Mouse (Mus musculus): Measurements from ENCODE around the gene Gm47995.
"Not testable (repeated sequence)": the region's sequence is repeated elsewhere in the genome, so short reads cannot be mapped to it uniquely, and the experiment has no call there.

Gm47995 gene

DNA sequence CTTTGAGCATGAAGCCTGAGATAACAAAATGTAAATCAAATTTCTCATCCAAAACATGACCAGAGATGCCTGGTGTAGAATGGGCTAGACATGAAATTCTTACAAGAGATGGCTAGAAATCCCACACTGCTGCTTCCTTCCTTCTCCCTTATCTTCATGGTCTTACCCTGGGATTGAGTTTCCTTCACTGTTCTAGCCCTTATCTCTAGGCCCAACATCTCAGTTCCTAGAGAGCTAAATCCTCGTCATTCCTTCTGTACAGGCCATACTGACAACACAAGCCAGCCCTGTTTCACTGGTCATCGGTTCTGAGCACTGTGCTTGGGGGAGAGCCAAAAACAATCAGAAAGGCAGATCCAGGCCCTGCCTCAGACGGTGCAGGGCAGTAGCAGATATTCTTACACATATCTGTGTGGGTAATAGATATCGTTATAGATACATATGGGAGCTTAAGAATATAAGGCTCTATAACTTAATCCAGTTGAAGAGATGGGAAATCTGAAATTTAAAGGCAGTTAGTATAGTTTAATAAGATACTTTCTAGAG lies 11.3 kb upstream of the Gm47995 start:
- DNase-seq: not testable (repeated sequence)

DNA sequence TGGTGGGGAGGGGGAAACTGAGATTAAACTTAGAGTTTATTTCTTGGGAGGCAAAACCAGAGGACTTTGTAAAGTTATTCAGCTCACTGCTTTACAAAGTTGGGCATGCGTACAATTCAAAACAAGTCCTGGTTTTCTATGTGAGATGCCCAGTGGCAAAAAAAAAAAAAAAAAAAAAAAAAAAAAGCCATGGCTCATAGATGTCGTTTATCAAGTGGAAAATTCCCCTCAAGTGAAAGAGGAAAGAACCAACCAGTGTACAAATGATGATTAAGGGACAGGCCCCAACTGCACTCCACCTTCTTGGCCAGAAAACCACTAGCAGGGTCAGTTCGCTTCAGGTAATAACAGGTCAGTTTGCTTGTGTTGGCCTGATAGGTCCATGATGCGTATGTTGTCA lies 9.8 kb upstream of the Gm47995 start:
- DNase-seq: no peak

DNA sequence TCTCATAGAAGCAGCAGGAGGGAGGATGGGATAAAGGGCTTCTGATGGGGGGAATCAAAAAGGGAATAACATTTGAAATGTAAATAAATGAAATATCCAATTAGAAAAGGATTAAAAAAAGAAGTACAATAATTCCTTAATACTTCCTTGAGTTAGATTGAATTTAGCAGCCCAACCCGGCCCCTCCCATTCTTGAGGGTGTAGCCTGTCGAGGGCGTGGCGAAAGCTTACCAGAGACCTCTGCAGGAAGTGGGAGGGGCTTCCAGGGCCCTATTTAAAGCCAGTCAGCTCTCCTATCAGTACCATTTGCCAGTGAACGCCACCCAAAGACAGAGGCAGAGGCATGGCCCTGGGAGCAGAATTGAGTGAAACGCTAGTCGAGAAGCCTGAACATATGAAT lies 6.2 kb upstream of the Gm47995 start, which contains the start of gene Gm8947:
TSS of gene Gm8947 (plus strand) at position 302 of the 400 bp plus-strand sequence.
- not testable (repeated sequence) for DNase-seq

DNA sequence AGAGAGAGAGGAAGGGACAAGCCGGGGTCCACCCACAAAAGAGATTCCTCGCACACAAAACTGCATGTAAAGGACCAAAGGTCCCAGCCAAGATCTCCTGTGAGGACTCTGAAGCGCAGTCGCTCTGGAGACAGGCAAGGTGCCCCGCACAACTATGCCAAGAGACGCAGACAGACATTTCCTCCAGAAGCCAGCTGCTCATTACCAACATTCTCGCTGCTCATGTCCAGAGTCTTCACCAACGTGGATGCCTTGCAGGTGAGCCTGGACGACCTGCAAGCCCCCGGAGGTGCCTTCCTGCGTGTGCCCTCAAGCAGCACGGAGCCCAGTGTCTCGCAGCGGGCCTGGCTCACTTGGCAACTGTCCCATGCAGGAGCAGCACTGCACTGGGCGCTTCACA lies 5.5 kb upstream of the Gm47995 start:
- not testable (repeated sequence) for DNase-seq

DNA sequence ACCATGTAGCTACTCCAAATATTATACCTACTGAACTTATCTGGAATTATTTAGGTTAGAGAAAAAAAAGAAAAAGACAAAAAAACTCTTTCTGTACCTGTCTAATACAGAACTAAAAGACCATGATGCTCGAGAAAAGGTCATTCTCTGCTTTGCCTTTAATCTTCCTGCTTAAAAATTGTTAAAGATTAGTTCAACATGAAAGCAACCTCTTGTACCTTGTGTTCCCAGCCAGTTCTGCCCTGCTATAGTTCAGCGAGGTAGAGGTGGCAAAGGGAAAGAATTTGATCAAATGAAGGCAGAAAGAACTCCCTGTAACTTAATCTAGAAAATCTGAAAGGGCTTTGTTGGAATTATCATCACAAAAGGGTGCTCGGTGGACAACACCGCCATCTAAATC lies 2.3 kb upstream of the Gm47995 start:
- DNase-seq: not testable (repeated sequence)

DNA sequence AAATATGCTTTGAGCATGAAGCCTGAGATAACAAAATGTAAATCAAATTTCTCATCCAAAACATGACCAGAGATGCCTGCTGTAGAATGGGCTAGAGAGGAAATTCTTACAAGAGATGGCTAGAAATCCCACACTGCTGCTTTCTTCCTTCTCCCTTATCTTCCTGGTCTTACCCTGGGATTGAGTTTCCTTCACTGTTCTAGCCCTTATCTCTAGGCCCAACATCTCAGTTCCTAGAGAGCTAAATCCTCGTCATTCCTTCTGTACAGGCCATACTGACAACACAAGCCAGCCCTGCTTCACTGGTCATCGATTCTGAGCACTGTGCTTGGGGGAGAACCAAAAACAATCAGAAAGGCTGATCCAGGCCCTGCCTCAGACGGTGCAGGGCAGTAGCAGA lies 1.6 kb upstream of the Gm47995 start:
- not testable (repeated sequence) for DNase-seq

DNA sequence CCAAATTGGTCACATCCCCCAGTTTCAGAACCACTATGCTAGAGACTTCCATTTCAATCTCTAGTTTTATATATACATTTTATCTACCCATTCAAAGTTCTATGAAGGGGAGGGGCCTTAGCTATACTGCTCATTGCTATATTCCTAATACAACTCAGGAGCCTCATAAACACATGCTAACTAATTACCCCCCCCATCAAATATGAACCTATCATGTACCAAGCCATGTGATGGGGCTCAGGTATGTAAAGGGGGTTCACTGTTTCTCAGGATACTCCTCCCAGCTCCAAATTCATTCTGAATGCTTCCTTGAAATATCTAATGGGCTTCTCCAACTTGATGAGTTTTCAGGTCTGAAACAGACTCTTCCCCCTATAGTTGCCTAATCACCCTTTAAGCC lies 2.4 kb downstream of the Gm47995 start:
- DNase-seq: not testable (repeated sequence)

DNA sequence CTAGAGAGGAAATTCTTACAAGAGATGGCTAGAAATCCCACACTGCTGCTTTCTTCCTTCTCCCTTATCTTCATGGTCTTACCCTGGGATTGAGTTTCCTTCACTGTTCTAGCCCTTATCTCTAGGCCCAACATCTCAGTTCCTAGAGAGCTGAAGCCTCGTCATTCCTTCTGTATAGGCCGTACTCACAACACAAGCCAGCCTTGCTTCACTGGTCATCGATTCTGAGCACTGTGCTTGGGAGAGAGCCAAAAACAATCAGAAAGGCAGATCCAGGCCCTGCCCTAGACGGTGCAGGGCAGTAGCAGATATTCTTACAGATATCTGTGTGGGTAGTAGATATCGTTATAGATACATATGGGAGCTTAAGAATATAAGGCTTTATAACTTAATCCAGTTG lies 4.5 kb downstream of the Gm47995 start:
- not testable (repeated sequence) for DNase-seq

DNA sequence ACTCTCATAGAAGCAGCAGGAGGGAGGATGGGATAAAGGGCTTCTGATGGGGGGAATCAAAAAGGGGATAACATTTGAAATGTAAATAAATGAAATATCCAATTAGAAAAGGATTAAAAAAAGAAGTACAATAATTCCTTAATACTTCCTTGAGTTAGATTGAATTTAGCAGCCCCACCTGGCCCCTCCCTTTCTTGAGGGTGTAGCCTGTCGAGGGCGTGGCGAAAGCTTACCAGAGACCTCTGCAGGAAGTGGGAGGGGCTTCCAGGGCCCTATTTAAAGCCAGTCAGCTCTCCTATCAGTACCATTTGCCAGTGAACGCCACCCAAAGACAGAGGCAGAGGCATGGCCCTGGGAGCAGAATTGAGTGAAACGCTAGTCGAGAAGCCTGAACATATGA lies 5.6 kb downstream of the Gm47995 start, which contains the start of gene 3110040M04Rik:
TSS of gene 3110040M04Rik (plus strand) at position 304 of the 400 bp plus-strand sequence.
- DNase-seq: not testable (repeated sequence)

DNA sequence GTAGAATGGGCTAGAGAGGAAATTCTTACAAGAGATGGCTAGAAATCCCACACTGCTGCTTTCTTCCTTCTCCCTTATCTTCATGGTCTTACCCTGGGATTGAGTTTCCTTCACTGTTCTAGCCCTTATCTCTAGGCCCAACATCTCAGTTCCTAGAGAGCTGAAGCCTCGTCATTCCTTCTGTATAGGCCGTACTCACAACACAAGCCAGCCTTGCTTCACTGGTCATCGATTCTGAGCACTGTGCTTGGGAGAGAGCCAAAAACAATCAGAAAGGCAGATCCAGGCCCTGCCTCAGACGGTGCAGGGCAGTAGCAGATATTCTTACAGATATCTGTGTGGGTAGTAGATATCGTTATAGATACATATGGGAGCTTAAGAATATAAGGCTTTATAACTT lies 10.2 kb downstream of the Gm47995 start:
- DNase-seq: not testable (repeated sequence)

DNA sequence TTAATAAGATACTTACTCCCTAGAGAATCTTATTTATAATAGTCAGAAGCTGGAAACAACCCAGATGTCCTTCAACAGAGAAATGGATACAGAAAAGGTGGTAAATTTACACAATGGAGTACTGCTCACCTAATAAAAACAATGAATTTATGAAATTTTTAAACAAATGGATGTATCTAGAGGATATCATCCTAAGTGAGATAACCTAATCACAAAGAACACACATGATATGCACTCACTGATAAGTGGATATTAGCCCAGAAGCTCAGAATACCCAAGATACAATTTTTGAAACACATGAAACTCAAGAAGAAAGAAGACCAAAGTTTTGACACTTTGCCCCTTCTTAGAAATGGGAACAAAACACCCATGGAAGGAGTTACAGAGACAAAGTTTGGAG lies 10.7 kb downstream of the Gm47995 start:
- DNase-seq: not testable (repeated sequence)

DNA sequence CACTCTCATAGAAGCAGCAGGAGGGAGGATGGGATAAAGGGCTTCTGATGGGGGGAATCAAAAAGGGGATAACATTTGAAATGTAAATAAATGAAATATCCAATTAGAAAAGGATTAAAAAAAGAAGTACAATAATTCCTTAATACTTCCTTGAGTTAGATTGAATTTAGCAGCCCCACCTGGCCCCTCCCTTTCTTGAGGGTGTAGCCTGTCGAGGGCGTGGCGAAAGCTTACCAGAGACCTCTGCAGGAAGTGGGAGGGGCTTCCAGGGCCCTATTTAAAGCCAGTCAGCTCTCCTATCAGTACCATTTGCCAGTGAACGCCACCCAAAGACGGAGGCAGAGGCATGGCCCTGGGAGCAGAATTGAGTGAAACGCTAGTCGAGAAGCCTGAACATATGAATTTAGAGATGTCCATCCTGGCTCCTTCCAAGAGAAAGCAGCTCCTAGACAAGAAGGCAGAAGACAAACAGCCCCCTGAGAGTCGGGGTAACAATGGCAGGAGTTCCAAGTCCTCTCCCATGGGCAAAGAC lies 11.6 kb downstream of the Gm47995 start, which contains the start of gene Gm47996:
TSS of gene Gm47996 (plus strand) at position 308 of the 532 bp plus-strand sequence.
- DNase-seq: peak; percentile 25

DNA sequence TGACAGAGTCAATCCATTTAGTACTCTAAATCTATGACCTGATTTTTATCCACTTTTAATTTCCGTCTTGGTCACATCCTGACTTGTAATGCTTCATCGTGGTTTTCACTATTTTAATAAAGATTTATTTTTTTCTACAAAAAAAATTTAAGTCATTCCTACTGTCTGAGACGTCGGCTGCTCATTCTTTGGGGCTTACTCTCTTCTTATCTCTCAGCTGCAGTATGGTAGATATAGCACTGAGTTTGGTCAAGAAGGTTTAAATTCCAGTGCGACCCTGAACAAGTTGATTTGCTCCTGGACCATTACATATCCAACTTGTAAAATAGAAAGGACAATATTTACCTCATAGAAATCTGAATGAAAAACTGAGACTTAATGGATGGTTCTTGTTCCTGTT lies 13.4 kb downstream of the Gm47995 start:
- DNase-seq: not testable (repeated sequence)

DNA sequence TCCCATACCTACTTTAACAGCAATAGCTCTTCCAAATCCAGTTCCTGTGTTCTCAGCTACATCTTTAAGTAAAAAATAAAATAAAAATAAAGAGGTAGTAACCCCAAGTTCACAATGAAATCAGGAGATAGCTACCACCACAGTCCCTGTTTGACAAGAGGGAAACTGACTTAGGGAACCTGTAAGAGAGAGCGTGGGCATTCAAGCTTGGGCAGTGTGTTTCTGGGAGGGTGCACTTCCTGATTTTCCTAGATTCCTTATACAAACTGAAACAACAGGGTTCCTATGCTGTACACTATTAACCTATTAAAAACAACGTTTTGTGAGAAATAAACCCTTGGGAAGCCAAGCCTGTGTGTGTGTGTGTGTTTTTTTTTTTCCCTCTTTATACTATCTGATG lies 16.6 kb downstream of the Gm47995 start:
- no peak for DNase-seq

DNA sequence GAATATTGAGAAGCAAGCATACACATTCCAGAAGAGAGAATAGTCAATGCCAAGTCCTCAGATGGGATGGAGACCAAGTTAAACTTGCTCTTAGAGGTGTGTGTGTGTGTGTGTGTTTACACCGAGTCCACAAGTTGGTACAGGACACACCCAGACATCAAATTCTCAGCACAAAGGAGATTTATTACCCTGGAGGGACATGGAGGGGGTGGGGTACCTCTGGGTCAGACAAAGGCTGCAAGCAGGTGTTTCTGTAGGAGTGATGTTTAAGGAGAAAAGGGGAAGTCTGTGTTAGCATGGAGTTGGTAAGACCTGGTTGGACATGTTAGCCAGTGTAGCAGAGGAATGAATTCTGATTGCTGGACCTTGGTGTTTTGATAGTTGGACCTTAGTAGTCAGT lies 17.7 kb downstream of the Gm47995 start:
- no peak for DNase-seq

DNA sequence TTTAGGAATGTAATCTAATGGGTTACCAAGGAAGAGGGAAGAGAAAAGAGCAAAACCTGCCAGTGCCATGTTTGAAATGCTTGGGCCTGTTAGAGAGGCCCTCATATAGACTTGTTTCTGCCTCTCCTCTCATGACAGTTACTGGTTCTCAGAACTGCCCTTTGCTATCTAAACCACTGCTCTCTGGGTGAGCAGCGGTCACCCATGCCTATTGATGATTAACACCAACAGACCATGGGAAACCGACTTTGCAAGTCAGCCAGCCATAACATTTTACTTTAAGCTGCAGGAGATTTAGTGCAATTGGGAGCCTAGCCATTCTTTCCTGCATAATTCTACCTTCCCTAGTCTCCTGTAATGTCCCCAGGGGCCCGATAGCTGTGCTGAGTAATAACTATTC lies 18.2 kb downstream of the Gm47995 start:
- DNase-seq: no peak

DNA sequence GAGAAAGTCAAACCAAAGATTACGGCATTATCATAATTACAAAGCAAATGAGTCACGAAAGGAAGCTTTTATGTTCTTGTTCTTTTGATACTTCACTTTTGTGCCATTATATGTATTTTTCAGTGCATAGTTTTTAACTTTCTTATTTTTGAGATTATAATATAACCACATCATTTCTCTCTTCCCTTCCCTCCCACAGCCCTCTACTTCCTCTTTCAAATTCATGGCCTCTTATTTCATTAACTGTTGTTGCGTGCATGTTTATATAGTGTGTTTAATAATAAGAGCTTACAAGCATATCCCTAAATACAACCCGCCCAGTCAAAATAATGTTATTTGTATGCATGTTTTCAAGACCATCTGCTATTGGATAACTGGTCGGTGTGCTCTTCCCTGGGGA lies 20.8 kb downstream of the Gm47995 start:
- no peak for DNase-seq

DNA sequence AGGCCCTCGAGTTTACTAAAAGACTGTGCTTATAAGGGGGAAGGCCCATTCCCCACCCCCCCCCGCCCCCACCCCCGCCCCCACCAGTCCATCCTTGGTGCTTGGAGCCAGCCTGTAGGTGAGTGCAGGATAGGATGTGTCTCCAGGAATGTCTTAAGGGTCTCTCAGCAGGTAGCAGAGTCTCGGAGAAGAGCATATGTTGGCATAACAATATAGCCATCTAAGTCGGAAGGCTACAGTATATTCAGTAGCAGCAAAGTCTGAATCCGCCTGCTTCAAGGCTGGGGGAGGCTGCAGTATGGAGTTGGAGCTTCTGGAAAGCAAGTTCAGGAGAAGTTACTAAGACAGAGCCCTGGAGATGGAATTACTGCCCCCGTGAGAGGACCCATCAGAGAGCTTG lies 21.9 kb downstream of the Gm47995 start:
- DNase-seq: no peak

DNA sequence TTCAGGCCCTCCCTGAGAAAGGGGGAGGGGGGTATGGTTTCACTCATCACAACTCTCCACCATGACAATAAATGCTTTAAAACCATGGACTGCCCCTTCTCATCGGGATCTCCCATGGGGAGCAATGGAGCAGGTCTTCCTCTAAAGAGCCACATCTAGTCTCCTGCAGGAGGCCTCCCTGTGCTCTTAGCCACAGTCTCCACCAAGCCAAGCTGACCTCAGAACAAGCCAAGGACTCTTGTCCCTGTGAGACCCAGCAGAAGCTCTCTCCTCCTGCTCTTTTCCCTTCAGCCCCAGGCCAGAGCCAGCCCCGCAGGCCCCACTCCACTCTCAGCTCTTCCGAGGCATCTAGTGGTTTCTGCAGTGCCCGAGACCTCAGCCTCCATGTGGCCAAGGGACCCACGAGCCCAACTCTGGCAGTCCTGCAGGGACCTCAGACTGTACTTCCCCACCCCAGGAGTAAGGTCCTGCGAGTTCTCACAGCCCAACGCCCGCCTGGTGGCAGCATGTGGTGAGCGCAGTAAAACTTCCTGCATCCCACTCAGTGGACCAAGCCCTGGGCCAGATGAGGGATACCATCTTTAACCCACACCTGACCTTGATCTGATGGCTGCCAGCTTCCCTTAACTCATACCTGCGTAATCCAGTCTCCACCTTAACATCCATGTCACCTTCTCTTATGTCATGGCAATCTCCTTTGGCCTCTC lies 24.5 kb downstream of the Gm47995 start:
- DNase-seq: no peak

DNA sequence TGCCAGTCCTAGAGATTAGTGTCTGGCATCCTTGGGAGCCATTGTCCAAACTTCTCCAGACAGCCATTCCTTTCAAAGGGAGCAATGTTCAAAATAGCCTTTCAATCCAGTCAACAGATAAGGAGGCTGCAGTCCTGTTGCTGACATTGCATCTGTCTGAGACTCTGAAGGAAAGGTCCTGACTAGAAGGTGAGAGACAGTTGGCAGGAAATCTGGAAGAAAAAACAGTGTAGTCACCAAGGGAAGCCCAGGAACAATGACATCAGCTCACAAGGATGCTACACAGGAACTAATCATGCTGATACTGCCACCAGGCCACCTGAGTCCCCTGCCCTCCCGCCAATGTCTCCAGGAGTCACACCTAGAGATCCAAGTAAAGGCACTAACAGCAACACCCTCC lies 25.1 kb downstream of the Gm47995 start:
- DNase-seq: no peak

DNA sequence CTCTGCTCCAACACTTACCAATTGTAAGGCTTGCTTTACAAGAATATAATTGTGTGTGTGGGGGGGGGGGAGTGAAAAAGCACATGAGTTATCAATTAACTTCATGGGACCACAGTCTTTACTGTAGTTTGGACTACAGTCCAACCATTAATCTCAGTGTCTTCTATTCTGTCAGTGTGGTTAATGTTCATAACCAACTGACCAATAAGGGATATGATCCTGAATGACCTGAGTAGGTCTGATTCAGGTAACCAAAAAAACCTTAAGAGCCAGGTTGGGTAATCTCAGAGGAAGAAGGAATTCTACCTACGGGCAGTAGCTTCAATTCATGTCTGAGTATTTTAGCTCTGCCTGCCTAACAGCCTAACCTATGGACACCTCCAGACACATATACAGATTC lies 26.3 kb downstream of the Gm47995 start:
- DNase-seq: no peak

DNA sequence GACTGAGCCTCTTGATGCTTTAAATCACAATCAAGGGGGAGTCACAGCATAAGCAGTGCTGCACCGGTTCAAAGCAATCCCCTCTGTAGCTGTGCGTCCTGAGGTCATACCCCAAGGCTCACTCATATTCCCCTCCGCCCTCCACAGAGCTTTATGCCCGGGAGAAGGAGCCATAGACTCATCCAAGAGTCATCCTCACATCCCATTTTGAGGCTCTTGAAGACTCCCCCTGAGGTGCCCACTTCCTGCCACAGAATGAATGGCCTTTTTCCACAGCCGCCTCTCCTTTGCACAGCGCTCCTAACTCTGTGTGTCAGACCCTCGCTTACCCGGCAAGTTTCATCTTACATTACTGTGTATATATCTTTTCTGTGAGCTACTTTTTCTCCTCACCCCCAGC lies 29.3 kb downstream of the Gm47995 start:
- DNase-seq: no peak

DNA sequence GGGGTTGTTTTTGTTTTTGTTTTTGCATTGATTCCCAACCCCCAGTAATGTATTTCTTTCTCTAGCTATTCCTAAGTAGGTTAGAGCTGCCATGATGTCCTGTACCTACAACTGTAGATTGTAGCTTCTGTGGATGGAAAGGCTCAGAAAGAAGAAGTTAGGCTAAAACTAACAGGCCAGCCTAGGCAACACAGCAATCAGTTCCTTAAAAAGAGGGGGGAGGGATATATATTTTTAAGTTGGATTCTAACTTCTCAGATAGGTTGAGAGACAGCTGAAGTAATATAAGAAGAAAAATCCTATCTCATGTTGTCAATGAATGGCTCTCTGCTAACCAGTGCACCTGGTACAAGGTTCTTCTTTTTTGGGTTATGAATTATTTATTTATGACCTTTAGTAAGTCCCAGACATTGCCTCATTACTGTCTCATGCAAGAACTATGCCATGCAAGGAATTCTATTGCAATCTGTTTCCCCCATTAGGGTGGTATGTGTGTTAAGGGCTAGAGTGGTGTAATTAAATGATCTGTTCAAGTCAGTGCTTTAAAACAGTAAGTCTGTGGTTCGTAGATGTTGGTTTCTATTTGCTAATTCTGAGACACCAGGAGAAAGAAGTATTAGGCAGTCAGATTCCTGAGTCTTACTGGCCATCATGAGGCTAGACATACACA lies 30.2 kb downstream of the Gm47995 start:
- no peak for DNase-seq

DNA sequence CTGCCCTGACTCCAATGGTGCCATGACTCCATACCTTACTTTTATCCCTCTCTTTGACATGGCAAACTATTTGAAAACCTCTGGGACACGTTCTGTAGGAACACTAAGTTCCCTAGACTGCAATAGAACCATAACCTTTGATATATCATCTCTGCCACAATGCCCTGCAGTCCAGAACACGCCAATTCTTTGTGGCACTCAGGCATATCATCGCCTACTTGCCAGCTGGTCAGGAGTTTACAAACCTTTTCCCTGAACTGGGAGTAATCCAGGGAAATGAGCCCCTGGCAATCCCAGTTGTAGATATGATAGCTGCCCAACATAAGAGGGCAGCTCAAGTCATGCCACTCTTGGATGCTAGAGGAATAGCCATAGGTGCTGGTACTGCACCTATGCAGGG lies 34.1 kb downstream of the Gm47995 start:
- no peak for DNase-seq
